In the genomic region with DNA sequence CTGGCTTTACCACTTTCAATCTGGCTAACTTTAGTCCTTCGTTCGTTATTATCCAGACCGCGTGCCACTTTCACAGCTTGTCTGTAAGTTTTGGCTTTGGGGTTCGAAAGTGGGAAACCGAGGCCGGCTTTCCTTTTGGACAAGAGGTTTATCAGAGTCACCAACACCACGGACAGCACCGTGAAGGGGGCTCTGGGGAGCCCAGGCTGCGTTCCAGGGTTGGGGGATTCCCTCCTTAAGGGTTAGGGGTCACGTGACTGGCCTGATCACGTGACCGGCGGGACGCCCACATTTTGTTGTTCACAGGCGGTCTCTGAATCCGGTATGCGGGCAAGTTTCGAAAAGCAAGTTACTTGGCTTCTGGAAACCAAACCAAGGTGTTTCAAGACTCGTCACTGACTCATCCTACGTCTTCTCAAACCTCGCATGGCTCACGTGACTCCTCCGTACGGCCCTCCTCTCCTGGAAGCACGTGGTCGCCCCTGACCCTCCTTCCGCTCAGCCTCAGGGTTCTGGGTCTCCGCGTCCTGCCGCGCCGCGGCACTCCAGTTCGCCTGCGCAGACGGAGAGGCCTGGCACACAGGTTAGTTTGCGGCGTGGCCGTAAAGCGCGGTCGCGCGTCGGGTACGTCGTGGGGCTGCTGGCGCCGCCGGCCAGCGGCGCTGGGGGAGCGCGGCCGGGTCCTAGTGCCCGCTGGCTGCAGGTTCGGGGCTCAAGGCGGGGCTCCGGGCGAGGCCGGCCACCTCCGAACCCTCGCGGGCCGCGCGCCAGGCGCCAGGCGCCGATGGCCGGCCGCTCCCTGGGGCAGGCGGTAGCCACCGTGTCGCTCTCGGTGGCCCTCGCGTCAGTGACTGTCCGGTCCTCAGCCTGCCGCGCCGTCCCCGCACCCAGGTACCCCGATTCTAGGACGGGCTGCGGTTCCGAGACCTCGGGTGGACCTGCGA, we compare ENCODE assay signal across 1 mouse cellular context.
TF ChIP-seq lines count a peak whose summit lies in the region.

Nudt9 (plus strand) TSS at position 51 of the 944 bp plus-strand sequence.

TF ChIP-seq in CH12.LX, 34 proteins besides CTCF, POLR2A, EP300 and RAD21 (continued from another document):
- TF ChIP-seq KAT2A (IDR thresholded peaks at IDR 0.05; ENCODE audit: insufficient replicate concordance, low read length) (peak; percentile 72; the same call in 1 of the 2 replicates), MYC (IDR thresholded peaks at IDR 0.05; ENCODE audit: low read depth, low read length) (peak; percentile 99), CHD1 (IDR thresholded peaks at IDR 0.05; ENCODE audit: low read depth, low read length) (no peak), PAX5 (IDR thresholded peaks at IDR 0.05; ENCODE audit: low read length) (no peak), MAFK (IDR thresholded peaks at IDR 0.05; ENCODE audit: insufficient replicate concordance, low read length) (no peak), JUND (conservative IDR thresholded peaks at IDR 0.05; ENCODE audit: low read depth, low read length) (peak; percentile 45; the same call in 1 of the 2 replicates), MXI1 (IDR thresholded peaks at IDR 0.05; ENCODE audit: low read depth, low read length) (peak; percentile 95), ZNF384 (IDR thresholded peaks at IDR 0.05; ENCODE audit: low read depth, low read length) (no peak), JUN (IDR thresholded peaks at IDR 0.05; ENCODE audit: insufficient read depth, low read depth, low read length) (peak; percentile 19), NELFE (IDR thresholded peaks at IDR 0.05; ENCODE audit: low read depth, low read length) (peak; percentile 76), POLR2AphosphoS2 (IDR thresholded peaks at IDR 0.05; ENCODE audit: low read depth, low read length) (peak; percentile 66; the same call in 1 of the 2 replicates), SMC3 (IDR thresholded peaks at IDR 0.05; ENCODE audit: low read depth, low read length) (no peak), ZMIZ1 (IDR thresholded peaks at IDR 0.05; ENCODE audit: low read depth, low read length) (peak; percentile 48; the same call in 1 of the 2 replicates), RCOR1 (conservative IDR thresholded peaks at IDR 0.05; ENCODE audit: low read depth, low read length) (peak; percentile 77), USF2 (conservative IDR thresholded peaks at IDR 0.05; ENCODE audit: low read depth, low read length) (peak; percentile 100), MAX (IDR thresholded peaks at IDR 0.05; ENCODE audit: low read length) (peak; percentile 100), MAZ (IDR thresholded peaks at IDR 0.05; ENCODE audit: low read depth, low read length) (peak; percentile 57; the same call in 1 of the 2 replicates), ELF1 (IDR thresholded peaks at IDR 0.05; ENCODE audit: low read depth, low read length) (peak; percentile 89), TBP (conservative IDR thresholded peaks at IDR 0.05; ENCODE audit: low read depth, low read length) (no peak; the same call in 1 of the 2 replicates), IRF4 (IDR thresholded peaks at IDR 0.05; ENCODE audit: low read depth, low read length) (peak; percentile 74), ETS1 (conservative IDR thresholded peaks at IDR 0.05; ENCODE audit: low read depth, low read length) (peak; percentile 87), ZKSCAN1 (IDR thresholded peaks at IDR 0.05; ENCODE audit: borderline replicate concordance, low read depth, low read length) (no peak), UBTF (IDR thresholded peaks at IDR 0.05; ENCODE audit: low read depth, low read length) (peak; percentile 73; the same call in 1 of the 2 replicates)
